Mouse (Mus musculus): Measurements from ENCODE around the gene Cib3.

The Cib3 gene

GRCm38 (mm10) chr8:72210222-72210621 lies 2.4 kb downstream of the Cib3 start:
- no peak for DNase-seq

- no peak for DNase-seq
These were observed 4.1 kb downstream of the Cib3 start for GRCm38 (mm10) chr8:72208582-72208981.

GRCm38 (mm10) chr8:72197997-72198396 lies 14.6 kb downstream of the Cib3 start:
- no peak for DNase-seq

GRCm38 (mm10) chr8:72192065-72192464 lies 20.6 kb downstream of the Cib3 start:
- no peak for DNase-seq

- no peak for DNase-seq
These were observed 22.5 kb downstream of the Cib3 start for GRCm38 (mm10) chr8:72190215-72190539.

- no peak for DNase-seq
These were observed 23.0 kb downstream of the Cib3 start, which contains the start of gene Hsh2d for GRCm38 (mm10) chr8:72189417-72190214. Gene Hsh2d, plus strand, starts transcription at chr8:72189638.

- no peak for DNase-seq
These were observed 24.8 kb downstream of the Cib3 start for GRCm38 (mm10) chr8:72187793-72188331.

- no peak for DNase-seq
These were observed 29.0 kb downstream of the Cib3 start for GRCm38 (mm10) chr8:72183554-72184202.

- peak; percentile 76 for DNase-seq
These were observed 35.2 kb downstream of the Cib3 start for GRCm38 (mm10) chr8:72177346-72177925.

GRCm38 (mm10) chr8:72169681-72170249 lies 42.9 kb downstream of the Cib3 start:
- DNase-seq, result no peak

- no peak for DNase-seq
These were observed 43.5 kb downstream of the Cib3 start for GRCm38 (mm10) chr8:72169098-72169668.

GRCm38 (mm10) chr8:72162821-72163220 lies 49.8 kb downstream of the Cib3 start:
- no peak for DNase-seq

GRCm38 (mm10) chr8:72160707-72161697 lies 51.6 kb downstream of the Cib3 start, which contains the start of gene Rab8a:
Gene Rab8a, plus strand, starts transcription at chr8:72161200.
- DNase-seq, result peak; percentile 100

- DNase-seq, result peak; percentile 54
These were observed 52.6 kb downstream of the Cib3 start for GRCm38 (mm10) chr8:72160007-72160406.

- DNase-seq, result no peak
These were observed 53.9 kb downstream of the Cib3 start for GRCm38 (mm10) chr8:72158726-72159125.

GRCm38 (mm10) chr8:72158096-72158495 lies 54.5 kb downstream of the Cib3 start:
- DNase-seq, result no peak

Measured in cerebellum, adult 9-11 months (tissue).